ENCODE assay signal across 18 mouse cellular contexts in the genomic region with DNA sequence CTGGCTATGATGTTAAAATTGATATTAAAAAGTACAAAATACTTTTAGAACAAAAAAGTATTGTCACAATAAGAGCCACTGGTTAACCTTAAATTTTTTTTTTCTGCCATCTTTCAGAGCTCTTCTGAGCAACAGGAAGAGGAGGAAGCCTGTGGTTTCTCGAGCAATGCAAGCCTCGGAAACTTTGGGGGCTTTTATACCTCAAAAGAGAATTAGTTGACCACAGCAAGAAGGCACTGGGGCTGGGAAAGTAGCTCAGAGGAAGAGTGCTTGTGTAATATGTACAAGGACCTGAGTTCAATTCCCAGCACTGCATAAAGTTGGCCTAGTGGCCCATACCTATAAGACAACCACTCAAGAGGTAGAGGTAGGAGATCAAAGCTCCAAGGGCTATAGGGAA.
DNase-seq lines count a peak whose midpoint lies in the region; ATAC-seq lines count a peak whose summit lies in the region.
"Had no signal": no experiment of that assay in that cellular context is flagged by ENCODE, and none has a peak within 500 bp of the region (broad histone marks: within the 10 kb centered on the region; RNA-seq: fewer than 3 reads in every experiment).

No protein-coding gene starts in this region.

- peak; percentile 73 for ATAC-seq in activated CD4-positive, CD25-positive, alpha-beta regulatory T cell, adult 4 months
- ATAC-seq in megakaryocyte, adult 5-6 weeks (ENCODE audit: poor library complexity, severe bottlenecking) = peak; percentile 58
- ATAC-seq: hindbrain, embryonic 16.5 days; liver, embryonic 12.5 days had no signal

- peak; percentile 42 for DNase-seq in thymus, postnatal 0 days (ENCODE audit: low spot score)
- no peak for DNase-seq in thymus, postnatal 4 days
- DNase-seq in yolk sac, embryonic 10.5 days (ENCODE audit: low spot score) = no peak
- no peak for DNase-seq in kidney, postnatal 14 days
- DNase-seq in heart, postnatal 14 days = no peak
- DNase-seq: adrenal gland, postnatal 25 days; cerebellum, adult 18-20 months; gastrocnemius, postnatal 10 days; heart, adult 18-20 months; heart, postnatal 36 days; kidney, adult 2 months; kidney, postnatal 10 days; lung, adult 2 months; right cerebral cortex, adult 18-20 months had no signal

- intact Hi-C loops in heart, postnatal 14 days (cut with DNase I) = no loop called here
